Mouse (Mus musculus) embryonic facial prominence, embryonic 11.5 days (tissue): ENCODE data around the gene Naa80. TPM values are rescaled to one million over a fixed set of nuclear protein-coding genes. Genes with fewer than 3 reads are reported as not detected.
A peak's percentile ranks its signal among the peaks of the same experiment; 100 is the strongest.

Experiments used
- ATAC-seq: fragments of 200-750 bp; cut with Nextera tagmentation; replicated peaks from 2 replicates; pipeline ENCODE4 v1.8.0; 2017; ENCODE audit warnings: low read depth; ENCODE audit not compliant: insufficient number of reproducible peaks, low FRiP score, low TSS enrichment
- DNase-seq: peaks from one replicate; pipeline ENCODE4 v3.0.0-alpha.2; 2015; ENCODE audit warnings: low spot score
- H3K27ac ChIP-seq: fragments of 300-500 bp; sonication (generic); replicated peaks from 2 replicates; pipeline ENCODE4 v1.5.1; 2014; ENCODE audit warnings: mild to moderate bottlenecking, low read depth, low read length, control low read depth
- H3K27me3 ChIP-seq: fragments of 300-500 bp; sonication (generic); 2 replicates; pipeline ENCODE4 v1.6.1; 2014; ENCODE audit warnings: mild to moderate bottlenecking, low read length, moderate library complexity, mixed read lengths; ENCODE audit not compliant: control insufficient read depth, insufficient read depth
- H3K36me3 ChIP-seq: fragments of 300-500 bp; sonication (generic); replicated peaks from 2 replicates; pipeline ENCODE4 v1.6.1; 2014; ENCODE audit warnings: low read depth, mild to moderate bottlenecking, low read length, moderate library complexity, mixed read lengths; ENCODE audit not compliant: control insufficient read depth, insufficient read depth
- H3K4me1 ChIP-seq: fragments of 300-500 bp; sonication (generic); 2 replicates; pipeline ENCODE4 v1.6.1; 2014; ENCODE audit warnings: low read length, mixed read lengths; ENCODE audit not compliant: control insufficient read depth, insufficient read depth
- H3K4me2 ChIP-seq: fragments of 300-500 bp; sonication (generic); 2 replicates; pipeline ENCODE4 v1.6.1; 2014; ENCODE audit warnings: low read depth, mild to moderate bottlenecking, control low read depth, low read length, moderate library complexity
- H3K4me3 ChIP-seq: fragments of 300-500 bp; sonication (generic); 2 replicates; pipeline ENCODE4 v1.5.1; 2014; ENCODE audit warnings: low read depth, low read length, control low read depth
- H3K9ac ChIP-seq: fragments of 300-500 bp; sonication (generic); replicated peaks from 2 replicates; pipeline ENCODE4 v1.6.1; 2014; ENCODE audit warnings: mild to moderate bottlenecking, control low read depth, low read length
- H3K9me3 ChIP-seq: fragments of 300-500 bp; sonication (generic); replicated peaks from 2 replicates; pipeline ENCODE4 v1.6.1; 2016; ENCODE audit warnings: mild to moderate bottlenecking, low read length, inconsistent platforms, mixed read lengths; ENCODE audit not compliant: control insufficient read depth
- WGBS: fragments of 180-500 bp; shearing (Covaris S2); extraction: QIAGEN DNeasy Blood & Tissue Kit; methylation state at CpG from one replicate; pipeline ENCODE4 v1.1.7; 2014; 5-methylcytosine and 5-hydroxymethylcytosine counted together
- polyA plus RNA-seq: library from polyadenylated mRNA; unstranded; fragments of >200 nt; fragmentation: Nextera tagmentation; extraction: Ambion mirVana; gene quantifications from 2 replicates; pipeline ENCODE4 v1.2.1, GENCODE M21; 2014

Gene Naa80
- polyA plus RNA-seq, 1 experiment from 2014 or later, result 11.8 TPM

- Histone ChIP-seq H3K4me2 (no peak overlapping the region), H3K4me1 (no peaks in the 10 kb centered on the region), H3K27ac (no peak overlapping the region), H3K27me3 (no peaks in the 10 kb centered on the region), H3K4me3 (no peak overlapping the region), H3K36me3 (peaks cover 6% of the 10 kb centered on the region), H3K9ac (no peak overlapping the region), H3K9me3 (no peaks in the 10 kb centered on the region)
- DNase-seq (no peak), ATAC-seq (no peak)
- 88% methylated on average over 11 of the region's 11 CpGs for WGBS
Observed at GRCm38 (mm10) chr9:107596619-107597569, 18.2 kb downstream of the Naa80 start.

GRCm38 (mm10) chr9:107598385-107598784 is 19.7 kb downstream of the Naa80 start:
- H3K27me3 ChIP-seq, result no peaks in the 10 kb centered on the region
- no peak overlapping the region for H3K27ac ChIP-seq
- no peaks in the 10 kb centered on the region for H3K9me3 ChIP-seq
- ATAC-seq (no peak), DNase-seq (no peak)
- WGBS, result 79% methylated on average over 5 of the region's 5 CpGs
- no peak overlapping the region for H3K4me3 ChIP-seq
- H3K4me1 ChIP-seq, result no peaks in the 10 kb centered on the region
- no peak overlapping the region for H3K4me2 ChIP-seq
- 0 out of 2 replicates have a peak, but pooled peaks cover 3% of the 10 kb centered on the region for H3K36me3 ChIP-seq
- H3K9ac ChIP-seq, result no peak overlapping the region

GRCm38 (mm10) chr9:107599433-107599832 is 20.7 kb downstream of the Naa80 start:
- no peaks in the 10 kb centered on the region for H3K27me3 ChIP-seq
- no peaks in the 10 kb centered on the region for H3K36me3 ChIP-seq
- H3K4me3 ChIP-seq, result no peak overlapping the region
- DNase-seq (no peak), ATAC-seq (no peak)
- no peaks in the 10 kb centered on the region for H3K9me3 ChIP-seq
- H3K4me1 ChIP-seq, result no peaks in the 10 kb centered on the region; the same call in 1 of the 2 replicates
- WGBS, result 85% methylated on average over 9 of the region's 9 CpGs
- no peak overlapping the region for H3K9ac ChIP-seq
- no peak overlapping the region; the same call in 1 of the 2 replicates for H3K4me2 ChIP-seq
- no peak overlapping the region for H3K27ac ChIP-seq

GRCm38 (mm10) chr9:107599842-107600241 is 21.2 kb downstream of the Naa80 start:
- Histone ChIP-seq H3K27me3 (no peaks in the 10 kb centered on the region), H3K36me3 (no peaks in the 10 kb centered on the region), H3K4me3 (no peak overlapping the region), H3K9me3 (no peaks in the 10 kb centered on the region), H3K9ac (no peak overlapping the region), H3K4me2 (no peak overlapping the region; the same call in 1 of the 2 replicates), H3K27ac (no peak overlapping the region), H3K4me1 (peaks cover 3% of the 10 kb centered on the region)
- DNase-seq, result peak; percentile 43
- ATAC-seq, result no peak
- WGBS, result 57% methylated on average over 14 of the region's 14 CpGs

GRCm38 (mm10) chr9:107600745-107601144 is 22.1 kb downstream of the Naa80 start:
- WGBS, result 83% methylated on average over 12 of the region's 12 CpGs
- H3K27me3 ChIP-seq, result no peaks in the 10 kb centered on the region
- no peaks in the 10 kb centered on the region for H3K36me3 ChIP-seq
- peaks cover 4% of the 10 kb centered on the region for H3K4me1 ChIP-seq
- no peaks in the 10 kb centered on the region for H3K9me3 ChIP-seq
- no peak overlapping the region for H3K4me2 ChIP-seq
- no peak overlapping the region for H3K27ac ChIP-seq
- DNase-seq (no peak), ATAC-seq (no peak)
- H3K9ac ChIP-seq, result no peak overlapping the region
- no peak overlapping the region for H3K4me3 ChIP-seq

- DNase-seq (no peak), ATAC-seq (no peak)
- no peaks in the 10 kb centered on the region for H3K36me3 ChIP-seq
- no peaks in the 10 kb centered on the region for H3K9me3 ChIP-seq
- H3K4me2 ChIP-seq, result no peak overlapping the region
- H3K9ac ChIP-seq, result no peak overlapping the region
- no peaks in the 10 kb centered on the region for H3K27me3 ChIP-seq
- H3K4me1 ChIP-seq, result peaks cover 4% of the 10 kb centered on the region
- H3K4me3 ChIP-seq, result no peak overlapping the region
- H3K27ac ChIP-seq, result no peak overlapping the region
- 87% methylated on average over 11 of the region's 11 CpGs for WGBS
Observed at GRCm38 (mm10) chr9:107601275-107601674, 22.6 kb downstream of the Naa80 start.

GRCm38 (mm10) chr9:107602068-107602648 is 23.5 kb downstream of the Naa80 start:
- no peak overlapping the region; the same call in 1 of the 2 replicates for H3K9ac ChIP-seq
- 10% methylated on average over 10 of the region's 10 CpGs for WGBS
- DNase-seq, result peak; percentile 95
- no peaks in the 10 kb centered on the region for H3K9me3 ChIP-seq
- peak; percentile 35; the same call in 1 of the 2 replicates for ATAC-seq
- H3K4me2 ChIP-seq, result no peak overlapping the region
- H3K27ac ChIP-seq, result no peak overlapping the region
- H3K4me1 ChIP-seq, result peaks cover 7% of the 10 kb centered on the region
- H3K36me3 ChIP-seq, result no peaks in the 10 kb centered on the region
- no peak overlapping the region for H3K4me3 ChIP-seq
- H3K27me3 ChIP-seq, result no peaks in the 10 kb centered on the region

GRCm38 (mm10) chr9:107603251-107603650 is 24.6 kb downstream of the Naa80 start:
- Histone ChIP-seq H3K4me2 (no peak overlapping the region), H3K4me1 (peaks cover 13% of the 10 kb centered on the region), H3K27ac (no peak overlapping the region), H3K27me3 (no peaks in the 10 kb centered on the region), H3K4me3 (no peak overlapping the region), H3K9me3 (no peaks in the 10 kb centered on the region), H3K36me3 (no peaks in the 10 kb centered on the region), H3K9ac (no peak overlapping the region)
- 82% methylated on average over 6 of the region's 6 CpGs for WGBS
- no peak for DNase-seq
- ATAC-seq, result no peak
